Mouse (Mus musculus): Measurements from ENCODE around the gene Alyref2.

- TF ChIP-seq CTCF (IDR thresholded peaks at IDR 0.05; ENCODE audit: borderline replicate concordance, insufficient read depth, low read length) = no peak
- TF ChIP-seq POLR2A (IDR thresholded peaks at IDR 0.05; ENCODE audit: low read depth, low read length) = no peak
Observed at GRCm38 (mm10) chr1:171477123-171477522, 26.2 kb upstream of the Alyref2 start.
